Mouse (Mus musculus) spleen, adult 2 months (tissue): ENCODE data around the gene Stambpl1. TPM values are rescaled to one million over a fixed set of nuclear protein-coding genes. Genes with fewer than 3 reads are reported as not detected.

ENCODE experiments used
- DNase-seq, 2 experiments: peaks; one replicate each; pipeline versions ENCODE4 v3.0.0 to v3.0.0-alpha.2; 2012 to 2021; ENCODE audit warnings: low spot score in 2 of 2, low read depth in 1 of 2
- H3K27ac ChIP-seq: fragments of 200-500 bp; 2 replicates; pipeline ENCODE4 v1.5.1; 2012; ENCODE audit warnings: low read length, inconsistent platforms; ENCODE audit not compliant: insufficient read depth
- H3K27me3 ChIP-seq: fragments of 200-500 bp; 2 replicates; pipeline ENCODE4 v1.6.1; 2012; ENCODE audit warnings: mild to moderate bottlenecking, moderate library complexity, low read length, inconsistent platforms; ENCODE audit not compliant: control insufficient read depth, insufficient read depth
- H3K36me3 ChIP-seq: fragments of 200-500 bp; 2 replicates; pipeline ENCODE4 v1.6.1; 2012; ENCODE audit warnings: mild to moderate bottlenecking, low read length, inconsistent platforms; ENCODE audit not compliant: control insufficient read depth, insufficient read depth
- H3K4me1 ChIP-seq: fragments of 200-500 bp; 2 replicates; pipeline ENCODE4 v1.6.1; 2011; ENCODE audit warnings: inconsistent platforms; ENCODE audit not compliant: control insufficient read depth, insufficient read depth, insufficient read length
- H3K4me3 ChIP-seq: fragments of 200-500 bp; 2 replicates; pipeline ENCODE4 v1.5.1; 2011; ENCODE audit warnings: mild to moderate bottlenecking, inconsistent platforms; ENCODE audit not compliant: insufficient read depth, insufficient read length; ENCODE audit errors: extremely low read depth
- CTCF ChIP-seq: fragments of 200-500 bp; IDR thresholded peaks from 2 replicates; pipeline ENCODE4 v1.5.1; 2011; ENCODE audit warnings: mild to moderate bottlenecking, inconsistent platforms; ENCODE audit not compliant: insufficient read depth, insufficient read length, insufficient replicate concordance; ENCODE audit errors: extremely low read depth
- POLR2A ChIP-seq: fragments of 200-500 bp; IDR thresholded peaks from 2 replicates; pipeline ENCODE4 v1.6.1; 2011; ENCODE audit warnings: low read depth, low read length, inconsistent platforms
- WGBS: fragments of 180-500 bp; shearing (Covaris S2); methylation state at CpG from one replicate; pipeline ENCODE4 v1.1.7; 2018; 5-methylcytosine and 5-hydroxymethylcytosine counted together
- polyA plus RNA-seq: library from polyadenylated mRNA; depleted of rRNA; stranded (reverse); fragments of >200 nt; gene quantifications from 2 replicates; pipeline ENCODE4 v1.2.3, GENCODE M21; 2012; rRNA removed

Stambpl1 gene
- 9.5 and 10.1 TPM in 2 replicates for polyA plus RNA-seq

DNA sequence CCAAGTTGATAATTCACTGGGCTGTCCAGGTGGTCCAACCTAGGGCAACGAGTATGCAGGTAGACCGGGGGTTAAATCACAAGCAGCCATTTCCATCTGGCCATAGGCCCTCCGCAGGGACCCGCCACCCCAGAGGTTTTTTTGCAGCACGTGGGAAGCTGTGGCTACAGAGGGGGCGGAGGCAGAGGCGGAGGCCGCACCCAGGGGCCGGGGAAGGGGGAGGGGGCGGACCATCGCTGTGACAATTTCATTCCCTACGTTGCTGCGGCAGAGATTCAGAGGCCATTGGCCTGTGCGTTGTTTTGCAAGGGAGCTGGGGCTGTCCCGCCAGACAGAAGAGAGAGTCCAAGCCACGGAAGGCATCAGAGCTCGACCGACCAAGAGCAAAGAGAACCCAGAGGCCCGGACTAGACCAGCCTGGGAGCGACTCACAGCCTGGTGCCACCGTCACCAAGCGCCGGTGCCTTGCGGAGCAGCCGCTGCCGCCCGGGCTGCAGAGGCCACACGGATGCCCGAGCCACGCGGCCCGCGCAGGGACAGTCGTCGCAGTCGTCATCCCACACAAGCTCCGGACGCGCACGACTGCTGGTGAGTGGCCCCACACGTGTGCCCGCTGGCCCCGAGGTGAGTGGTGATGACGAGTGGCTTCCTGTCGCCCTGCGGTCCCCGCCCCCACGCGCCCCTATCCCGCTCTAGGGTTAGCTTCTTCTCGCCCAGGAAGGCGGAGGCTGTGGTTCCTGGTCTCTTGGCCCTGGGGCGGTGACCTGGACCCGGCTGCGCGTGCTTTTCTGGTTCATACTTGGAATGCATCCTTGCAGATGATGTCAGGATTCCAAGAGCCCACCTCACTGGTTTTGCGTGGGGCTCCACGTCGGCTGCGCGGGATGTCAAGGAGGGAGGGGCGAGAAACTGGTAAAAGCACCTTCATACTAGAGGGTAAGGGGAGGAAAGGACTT is at the start of gene Stambpl1:
Stambpl1 (plus strand) TSS at position 222 of the 956 bp plus-strand sequence.
- Histone ChIP-seq H3K4me1 (peaks cover 10% of the 10 kb centered on the region), H3K27ac (peak within 1 kb of the TSS; percentile 90), H3K4me3 (peak within 1 kb of the TSS; percentile 95), H3K27me3 (no peaks in the 10 kb centered on the region), H3K36me3 (no peaks in the 10 kb centered on the region)
- DNase-seq, result peak; percentile 62 to 87
- no peak for TF ChIP-seq CTCF
- TF ChIP-seq POLR2A, result peak; percentile 28
- under 1% methylated on average over 62 of the region's 62 CpGs for WGBS

- 38% methylated on average over 4 of the region's 4 CpGs for WGBS
- DNase-seq, result no peak
- TF ChIP-seq POLR2A (no peak), CTCF (no peak)
These were observed 43.6 kb upstream of the Stambpl1 start for GRCm38 (mm10) chr19:34148421-34148820.

DNA sequence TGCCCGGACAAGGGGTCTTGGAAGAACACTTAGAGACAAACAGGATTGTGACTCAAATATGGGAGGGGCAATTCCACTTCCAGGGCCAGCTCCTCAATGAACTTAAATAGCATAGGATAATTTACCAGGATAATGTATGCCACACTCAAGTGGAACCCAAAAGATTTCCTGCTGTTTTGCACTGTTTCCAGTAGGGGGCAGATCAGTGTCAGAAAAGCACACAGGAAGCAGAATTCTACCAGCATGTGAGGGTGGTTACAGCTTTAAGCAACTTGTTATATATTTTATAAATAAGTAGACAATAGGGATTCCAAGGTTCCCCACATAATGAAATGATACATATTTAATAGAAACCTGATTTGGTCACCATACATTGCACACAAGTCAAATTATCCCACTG is 40.1 kb upstream of the Stambpl1 start:
- no peaks in the 10 kb centered on the region for H3K27me3 ChIP-seq
- DNase-seq, result peak in 1 of 2 experiments; percentile 38
- no peak overlapping the region for H3K4me3 ChIP-seq

More at GRCm38 (mm10) chr19:34148421-34148820, 43.6 kb upstream of the Stambpl1 start:
- Histone ChIP-seq H3K4me3 (no peak overlapping the region), H3K27ac (no peak overlapping the region), H3K27me3 (no peaks in the 10 kb centered on the region), H3K36me3 (no peaks in the 10 kb centered on the region), H3K4me1 (no peaks in the 10 kb centered on the region)

DNA sequence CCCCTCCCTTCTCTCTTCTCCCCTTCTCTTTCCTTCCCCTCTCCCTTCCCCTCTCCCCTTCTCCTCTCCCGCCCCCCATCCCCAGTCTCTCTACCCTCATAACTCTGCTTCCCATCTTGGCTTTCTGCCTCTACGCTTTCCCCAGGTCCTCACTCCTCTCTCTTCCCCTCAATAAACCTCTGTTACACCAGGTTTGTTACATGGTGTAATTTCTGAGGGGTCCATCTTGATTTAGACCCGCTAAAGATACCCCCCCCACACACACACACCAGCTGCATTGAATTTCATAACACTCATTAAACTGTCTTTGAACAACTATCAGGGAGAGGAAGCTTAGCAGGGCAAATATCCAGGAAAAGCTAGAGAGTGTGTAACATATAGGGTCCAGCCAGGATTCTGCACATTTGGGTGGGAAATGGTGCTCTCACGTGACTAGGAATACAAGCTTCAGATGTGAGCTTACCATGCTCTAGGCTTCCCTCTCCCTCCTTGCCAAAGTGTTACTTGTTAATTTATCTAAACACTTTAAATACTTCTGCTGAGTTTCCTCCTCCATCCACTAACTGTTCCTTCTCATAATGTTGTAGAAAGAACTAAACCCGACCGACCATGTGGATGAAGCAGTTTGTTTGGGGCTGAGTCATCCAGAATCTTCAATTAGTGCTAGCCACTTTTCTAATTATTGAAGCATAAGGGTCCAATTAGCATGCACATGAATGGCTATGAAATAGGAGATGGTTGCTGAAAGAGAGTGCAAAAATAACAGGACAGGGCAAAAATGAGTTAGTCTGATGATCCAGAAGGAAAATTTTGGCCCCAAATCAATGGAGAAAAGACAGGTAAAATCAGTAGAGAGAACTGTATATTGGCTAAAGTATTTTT is 38.5 kb upstream of the Stambpl1 start:
- Histone ChIP-seq H3K27me3 (no peaks in the 10 kb centered on the region), H3K4me3 (no peak overlapping the region), H3K36me3 (no peaks in the 10 kb centered on the region), H3K4me1 (no peaks in the 10 kb centered on the region), H3K27ac (no peak overlapping the region)
- 80% methylated on average over 6 of the region's 6 CpGs for WGBS
- TF ChIP-seq CTCF, result no peak
- TF ChIP-seq POLR2A, result no peak
- no peak for DNase-seq

More for the DNA sequence above, 40.1 kb upstream of the Stambpl1 start:
- H3K36me3 ChIP-seq, result no peaks in the 10 kb centered on the region
- H3K4me1 ChIP-seq, result no peaks in the 10 kb centered on the region
- H3K27ac ChIP-seq, result no peak overlapping the region
- TF ChIP-seq CTCF (peak; percentile 61; the same call in 1 of the 2 replicates), POLR2A (no peak)
- WGBS, result 70% methylated on average over 1 of the region's 1 CpGs

GRCm38 (mm10) chr19:34162693-34163092 is 29.3 kb upstream of the Stambpl1 start:
- Histone ChIP-seq H3K36me3 (no peaks in the 10 kb centered on the region), H3K27ac (no peak overlapping the region), H3K4me3 (no peak overlapping the region), H3K27me3 (no peaks in the 10 kb centered on the region), H3K4me1 (peaks cover 11% of the 10 kb centered on the region; the same call in 1 of the 2 replicates)
- TF ChIP-seq POLR2A, result no peak
- TF ChIP-seq CTCF, result no peak
- no peak for DNase-seq
- 27% methylated on average over 5 of the region's 5 CpGs for WGBS

DNA sequence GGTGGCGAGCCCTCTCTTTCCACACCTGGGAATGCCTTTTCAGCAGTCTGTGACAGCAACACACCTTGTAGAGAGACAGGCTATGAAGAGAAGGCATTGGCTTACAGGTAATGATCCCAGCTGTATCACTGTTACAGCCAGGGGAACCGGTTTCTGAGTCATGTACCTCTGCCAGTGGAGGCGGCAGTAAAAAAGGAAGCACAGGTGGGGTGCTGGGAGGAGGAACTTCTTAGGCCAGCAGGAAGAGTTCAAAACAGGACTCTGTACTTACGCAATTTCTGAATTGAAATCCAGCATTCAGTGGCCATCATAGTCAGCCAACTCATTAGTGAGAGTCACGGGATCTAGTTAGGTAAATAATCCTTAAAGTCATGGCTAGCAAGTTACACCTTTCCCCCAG is 26.1 kb upstream of the Stambpl1 start, which contains the start of gene Ankrd22:
Ankrd22 (minus strand) TSS at position 163 of the 400 bp plus-strand sequence.
- 45% methylated on average over 5 of the region's 5 CpGs for WGBS
- Histone ChIP-seq H3K27me3 (no peaks in the 10 kb centered on the region), H3K27ac (no peak within 1 kb of the TSS), H3K4me3 (no peak within 1 kb of the TSS), H3K4me1 (peaks cover 15% of the 10 kb centered on the region; the same call in 1 of the 2 replicates), H3K36me3 (no peaks in the 10 kb centered on the region)
- DNase-seq, result peak in 1 of 2 experiments; percentile 32
- TF ChIP-seq CTCF (no peak), POLR2A (no peak)
